Comparison of ENCODE assay signal across 7 mouse cellular contexts in the genomic region with DNA sequence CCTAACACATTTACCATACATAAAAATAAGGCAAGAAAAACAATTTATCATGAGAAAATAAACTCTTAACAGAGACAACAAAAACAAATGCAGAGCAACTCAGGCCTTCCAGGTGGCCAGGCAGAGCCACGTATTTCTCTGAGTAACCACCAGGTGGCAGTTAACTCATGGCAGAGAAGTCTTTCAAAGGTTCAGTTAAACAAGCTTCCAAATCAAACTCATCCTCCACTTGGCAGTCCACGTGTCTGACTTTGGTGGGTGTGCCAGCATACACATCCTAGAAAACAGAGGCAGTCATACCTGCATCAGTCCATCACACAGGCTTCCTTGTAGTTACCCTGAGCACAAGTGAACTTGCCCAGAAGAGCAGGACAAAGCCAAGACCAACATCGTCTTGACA. TPM values are rescaled to one million over a fixed set of nuclear protein-coding genes. Genes with fewer than 3 reads are reported as not detected.
A peak's percentile ranks its signal among the peaks of the same experiment; 100 is the strongest.
DNase-seq lines count a peak whose midpoint lies in the region; ATAC-seq lines count a peak whose summit lies in the region.

No protein-coding gene starts in this region.

- no peak overlapping the region for H3K4me2 ChIP-seq in intestine, embryonic 14.5 days (ENCODE audit: low read length)
- no peak overlapping the region for H3K4me2 ChIP-seq in intestine, embryonic 16.5 days (ENCODE audit: low read depth, low read length)
- H3K4me2 ChIP-seq in liver, embryonic 11.5 days, result no peak overlapping the region

- peak; percentile 57 for DNase-seq in intestine, embryonic 14.5 days (ENCODE audit: low spot score)
- peak; percentile 68 for DNase-seq in ES-CJ7 (ENCODE audit: low read depth, low spot score)
- peak; percentile 76 for DNase-seq in brain, adult 2 months (ENCODE audit: low read depth, low spot score)
- DNase-seq in heart, postnatal 4 days, result peak; percentile 66
- no peak for DNase-seq in liver, embryonic 11.5 days (ENCODE audit: low spot score)
- DNase-seq in right cerebral cortex, postnatal 4 days, result peak; percentile 17

- H3K4me1 ChIP-seq in intestine, embryonic 14.5 days (replicated peaks; ENCODE audit: control insufficient read depth, insufficient read depth, low read length), result no peaks in the 10 kb centered on the region
- no peaks in the 10 kb centered on the region for H3K4me1 ChIP-seq in intestine, embryonic 16.5 days (ENCODE audit: control insufficient read depth, insufficient read depth, low read length)
- no peaks in the 10 kb centered on the region for H3K4me1 ChIP-seq in liver, embryonic 11.5 days (replicated peaks; ENCODE audit: control insufficient read depth, insufficient read depth, low read length)

- H3K9ac ChIP-seq in intestine, embryonic 14.5 days (ENCODE audit: low read length), result no peak overlapping the region
- no peak overlapping the region for H3K9ac ChIP-seq in intestine, embryonic 16.5 days (ENCODE audit: low read depth, low read length)
- H3K9ac ChIP-seq in liver, embryonic 11.5 days (ENCODE audit: low read depth, low read length), result no peak overlapping the region

- WGBS in intestine, embryonic 14.5 days, result 37% methylated on average over 3 of the region's 3 CpGs
- 35% methylated on average over 3 of the region's 3 CpGs for WGBS in intestine, embryonic 16.5 days
- 45% methylated on average over 3 of the region's 3 CpGs for WGBS in liver, embryonic 11.5 days

- no peaks in the 10 kb centered on the region for H3K9me3 ChIP-seq in intestine, embryonic 14.5 days (ENCODE audit: control insufficient read depth, low read length)
- H3K9me3 ChIP-seq in intestine, embryonic 16.5 days (ENCODE audit: control insufficient read depth, low read length), result no peaks in the 10 kb centered on the region; the same call in 1 of the 2 replicates
- no peaks in the 10 kb centered on the region for H3K9me3 ChIP-seq in liver, embryonic 11.5 days (ENCODE audit: control insufficient read depth, low read length)

- H3K27me3 ChIP-seq in intestine, embryonic 14.5 days (replicated peaks; ENCODE audit: control insufficient read depth, insufficient read depth, low read length), result no peaks in the 10 kb centered on the region
- H3K27me3 ChIP-seq in intestine, embryonic 16.5 days (replicated peaks; ENCODE audit: control insufficient read depth, insufficient read depth, low read length), result no peaks in the 10 kb centered on the region
- no peaks in the 10 kb centered on the region for H3K27me3 ChIP-seq in liver, embryonic 11.5 days (replicated peaks; ENCODE audit: control insufficient read depth, insufficient read depth, low read length)

- no peak; the same call in 1 of the 2 replicates for ATAC-seq in intestine, embryonic 14.5 days (replicated peaks; ENCODE audit: low FRiP score, low TSS enrichment, low read depth)
- no peak for ATAC-seq in intestine, embryonic 16.5 days
- ATAC-seq in liver, embryonic 11.5 days (replicated peaks; ENCODE audit: low FRiP score), result 0 out of 2 replicates have a peak, but pooled peaks have one; percentile 33

- peaks cover 74% of the 10 kb centered on the region for H3K36me3 ChIP-seq in intestine, embryonic 14.5 days (ENCODE audit: control insufficient read depth, insufficient read depth, low read length)
- H3K36me3 ChIP-seq in intestine, embryonic 16.5 days (ENCODE audit: control insufficient read depth, insufficient read depth, low read length), result peaks cover 14% of the 10 kb centered on the region
- H3K36me3 ChIP-seq in liver, embryonic 11.5 days (ENCODE audit: control insufficient read depth, insufficient read depth, low read length), result peaks cover 50% of the 10 kb centered on the region

- H3K27ac ChIP-seq in intestine, embryonic 14.5 days (ENCODE audit: low read depth), result no peak overlapping the region
- H3K27ac ChIP-seq in intestine, embryonic 16.5 days (ENCODE audit: low read length), result no peak overlapping the region
- no peak overlapping the region for H3K27ac ChIP-seq in liver, embryonic 11.5 days (ENCODE audit: low read depth, low read length)

- H3K4me3 ChIP-seq in intestine, embryonic 14.5 days (ENCODE audit: low read depth, low read length), result no peak overlapping the region
- no peak overlapping the region for H3K4me3 ChIP-seq in intestine, embryonic 16.5 days (ENCODE audit: low read length)
- no peak overlapping the region for H3K4me3 ChIP-seq in liver, embryonic 11.5 days (ENCODE audit: low read depth, low read length)

RNA-seq across cellular contexts. Expression of a gene that starts 10.9 kb away (rescaled TPM):
- polyA plus RNA-seq in intestine, embryonic 14.5 days (2014; fragmentation: Nextera tagmentation; extraction: Ambion mirVana), result 0.27 and 0.46 TPM in 2 replicates
- polyA plus RNA-seq in intestine, embryonic 16.5 days (2015; fragmentation: Nextera tagmentation; extraction: Ambion mirVana), result 0.15 and 0.32 TPM in 2 replicates
- 1 to 10 TPM; 1.2 to 1.5 TPM for total RNA-seq in heart, postnatal 4 days (2021)
- polyA plus RNA-seq in liver, embryonic 11.5 days (2014; fragmentation: Nextera tagmentation; extraction: Ambion mirVana), result 0.22 and 0.27 TPM in 2 replicates

RNA-seq across cellular contexts. Expression of a gene that starts 11.2 kb away (rescaled TPM):
- polyA plus RNA-seq in intestine, embryonic 14.5 days (2014; fragmentation: Nextera tagmentation; extraction: Ambion mirVana), result 67.4 and 69.8 TPM in 2 replicates
- 48.0 and 49.6 TPM in 2 replicates for polyA plus RNA-seq in intestine, embryonic 16.5 days (2015; fragmentation: Nextera tagmentation; extraction: Ambion mirVana)
- total RNA-seq in heart, postnatal 4 days (2021), result 10 to 100 TPM; 27.3 to 31.4 TPM
- polyA plus RNA-seq in liver, embryonic 11.5 days (2014; fragmentation: Nextera tagmentation; extraction: Ambion mirVana), result 62.5 and 63.6 TPM in 2 replicates

RNA-seq across cellular contexts. Expression of a gene that starts 11.7 kb away (rescaled TPM):
- 214 and 230 TPM in 2 replicates for polyA plus RNA-seq in intestine, embryonic 14.5 days (2014; fragmentation: Nextera tagmentation; extraction: Ambion mirVana)
- polyA plus RNA-seq in intestine, embryonic 16.5 days (2015; fragmentation: Nextera tagmentation; extraction: Ambion mirVana), result 164 and 184 TPM in 2 replicates
- total RNA-seq in heart, postnatal 4 days (2021), result 10 to 100 TPM; 33.4 to 41.5 TPM
- polyA plus RNA-seq in liver, embryonic 11.5 days (2014; fragmentation: Nextera tagmentation; extraction: Ambion mirVana), result 369 and 394 TPM in 2 replicates

RNA-seq across cellular contexts. Expression of a gene that starts 17.3 kb away (rescaled TPM):
- polyA plus RNA-seq in intestine, embryonic 14.5 days (2014; fragmentation: Nextera tagmentation; extraction: Ambion mirVana), result 174 and 191 TPM in 2 replicates
- 130 and 144 TPM in 2 replicates for polyA plus RNA-seq in intestine, embryonic 16.5 days (2015; fragmentation: Nextera tagmentation; extraction: Ambion mirVana)
- total RNA-seq in heart, postnatal 4 days (2021), result 10 to 100 TPM; 53.3 to 56.9 TPM
- polyA plus RNA-seq in liver, embryonic 11.5 days (2014; fragmentation: Nextera tagmentation; extraction: Ambion mirVana), result 229 and 255 TPM in 2 replicates

RNA-seq across cellular contexts. Expression of a gene that starts 17.6 kb away (rescaled TPM):
- polyA plus RNA-seq in intestine, embryonic 14.5 days (2014; fragmentation: Nextera tagmentation; extraction: Ambion mirVana), result 39.3 and 42.4 TPM in 2 replicates
- polyA plus RNA-seq in intestine, embryonic 16.5 days (2015; fragmentation: Nextera tagmentation; extraction: Ambion mirVana), result 35.7 and 36.9 TPM in 2 replicates
- total RNA-seq in heart, postnatal 4 days (2021), result 10 to 100 TPM; 16.0 to 19.2 TPM
- polyA plus RNA-seq in liver, embryonic 11.5 days (2014; fragmentation: Nextera tagmentation; extraction: Ambion mirVana), result 35.7 and 38.0 TPM in 2 replicates
